Mouse (Mus musculus) megakaryocyte, adult 5-6 weeks (primary cell): Measurements from ENCODE around the gene Hes7. TPM values are rescaled to one million over a fixed set of nuclear protein-coding genes. Genes with fewer than 3 reads are reported as not detected.

Source experiments
- ATAC-seq: 2 replicates; pipeline ENCODE4 v1.8.0; 2016; ENCODE audit warnings: mild to moderate bottlenecking, inconsistent platforms; ENCODE audit not compliant: poor library complexity, severe bottlenecking
- total RNA-seq, 2 experiments: library from RNA; stranded (forward) in 1 of 2; stranded (reverse) in 1 of 2; fragments of 153-499, 151-499 nt in 1 of 2; fragments of 221-1000, 200-1000 nt in 1 of 2; gene quantifications; 2 replicates each; pipeline versions ENCODE4 v1.2.3 to v1.2.4; 2015 to 2017

Hes7 gene
- total RNA-seq, 2 experiments from 2014 or later, result not detected

- ATAC-seq, result no peak
Observed at GRCm38 (mm10) chr11:69135361-69135760, 15.2 kb downstream of the Hes7 start.

- ATAC-seq, result no peak
Observed at GRCm38 (mm10) chr11:69147546-69147945, 27.3 kb downstream of the Hes7 start.

GRCm38 (mm10) chr11:69148451-69148960, 28.3 kb downstream of the Hes7 start:
- ATAC-seq, result no peak

GRCm38 (mm10) chr11:69149728-69150127, 29.5 kb downstream of the Hes7 start:
- no peak for ATAC-seq

- ATAC-seq, result peak; percentile 47; the same call in 1 of the 2 replicates
Observed at GRCm38 (mm10) chr11:69150444-69150843, 30.2 kb downstream of the Hes7 start.

- no peak for ATAC-seq
Observed at GRCm38 (mm10) chr11:69151004-69151403, 30.8 kb downstream of the Hes7 start.

GRCm38 (mm10) chr11:69153831-69154230, 33.6 kb downstream of the Hes7 start:
- ATAC-seq, result no peak

GRCm38 (mm10) chr11:69155351-69155750, 35.1 kb downstream of the Hes7 start:
- no peak for ATAC-seq

- no peak for ATAC-seq
Observed at GRCm38 (mm10) chr11:69156800-69157199, 36.6 kb downstream of the Hes7 start, which contains the start of gene Alox12b. Alox12b (plus strand) TSS chr11:69156989.

- no peak for ATAC-seq
Observed at GRCm38 (mm10) chr11:69169313-69169712, 49.1 kb downstream of the Hes7 start.

GRCm38 (mm10) chr11:69171626-69172025, 51.4 kb downstream of the Hes7 start:
- peak; percentile 56; the same call in 1 of the 2 replicates for ATAC-seq

- no peak for ATAC-seq
Observed at GRCm38 (mm10) chr11:69172606-69173005, 52.4 kb downstream of the Hes7 start.

Other genes starting within 250 kb of the Hes7 start
- gene Ndel1, start 248.5 kb upstream of the Hes7 start, total RNA-seq (2015), result 48.9 and 53.9 TPM in 2 replicates
- gene Ndel1, start 248.5 kb upstream of the Hes7 start, total RNA-seq (2017), result 71.2 and 114 TPM in 2 replicates
- not detected in 2 replicates for gene Rnf222, start 231.9 kb upstream of the Hes7 start, total RNA-seq (2015)
- not detected in 2 replicates for gene Rnf222, start 231.9 kb upstream of the Hes7 start, total RNA-seq (2017)
- 2,468 and 2,587 TPM in 2 replicates for gene Rpl26, start 218.8 kb upstream of the Hes7 start, total RNA-seq (2015)
- 3,510 and 4,069 TPM in 2 replicates for gene Rpl26, start 218.8 kb upstream of the Hes7 start, total RNA-seq (2017)
- gene Odf4, start 193.3 kb upstream of the Hes7 start, total RNA-seq (2015), result not detected in 2 replicates
- gene Odf4, start 193.3 kb upstream of the Hes7 start, total RNA-seq (2017), result not detected in 2 replicates
- gene Arhgef15, start 162.9 kb upstream of the Hes7 start, total RNA-seq (2015), result not detected in 2 replicates
- gene Arhgef15, start 162.9 kb upstream of the Hes7 start, total RNA-seq (2017), result 0.07 TPM in 1 of 2 replicates, not detected in the other
- gene Slc25a35, start 152.3 kb upstream of the Hes7 start, total RNA-seq (2015), result 6.6 and 7.9 TPM in 2 replicates
- gene Slc25a35, start 152.3 kb upstream of the Hes7 start, total RNA-seq (2017), result 1.8 and 2.4 TPM in 2 replicates
- gene Rangrf, start 145.2 kb upstream of the Hes7 start, total RNA-seq (2015), result 10.2 and 13.1 TPM in 2 replicates
- 4.7 and 6.8 TPM in 2 replicates for gene Rangrf, start 145.2 kb upstream of the Hes7 start, total RNA-seq (2017)
- gene Pfas, start 111.9 kb upstream of the Hes7 start, total RNA-seq (2015), result 7.3 and 10.3 TPM in 2 replicates
- 7.4 and 10.4 TPM in 2 replicates for gene Pfas, start 111.9 kb upstream of the Hes7 start, total RNA-seq (2017)
- gene Ctc1, start 104.5 kb upstream of the Hes7 start, total RNA-seq (2015), result 28.0 and 34.5 TPM in 2 replicates
- 15.8 and 20.5 TPM in 2 replicates for gene Ctc1, start 104.5 kb upstream of the Hes7 start, total RNA-seq (2017)
- 105 and 116 TPM in 2 replicates for gene Aurkb, start 74.8 kb upstream of the Hes7 start, total RNA-seq (2015)
- gene Aurkb, start 74.8 kb upstream of the Hes7 start, total RNA-seq (2017), result 116 and 125 TPM in 2 replicates
- 18.8 and 20.5 TPM in 2 replicates for gene Borcs6, start 60.7 kb upstream of the Hes7 start, total RNA-seq (2015)
- 17.7 and 20.2 TPM in 2 replicates for gene Borcs6, start 60.7 kb upstream of the Hes7 start, total RNA-seq (2017)
- 13.2 and 15.7 TPM in 2 replicates for gene Tmem107, start 49.6 kb upstream of the Hes7 start, total RNA-seq (2015)
- gene Tmem107, start 49.6 kb upstream of the Hes7 start, total RNA-seq (2017), result 11.4 and 26.6 TPM in 2 replicates
- 53.9 and 66.6 TPM in 2 replicates for gene Vamp2, start 31.9 kb upstream of the Hes7 start, total RNA-seq (2015)
- gene Vamp2, start 31.9 kb upstream of the Hes7 start, total RNA-seq (2017), result 11.2 and 21.8 TPM in 2 replicates
- 6.7 and 12.5 TPM in 2 replicates for gene Per1, start 25.2 kb upstream of the Hes7 start, total RNA-seq (2015)
- 7.9 and 8.5 TPM in 2 replicates for gene Per1, start 25.2 kb upstream of the Hes7 start, total RNA-seq (2017)
- not detected in 2 replicates for gene 9130213A22Rik, start 2.2 kb downstream of the Hes7 start, total RNA-seq (2015)
- not detected in 2 replicates for gene 9130213A22Rik, start 2.2 kb downstream of the Hes7 start, total RNA-seq (2017)
- gene Aloxe3, start 5.5 kb downstream of the Hes7 start, total RNA-seq (2015), result 0.18 TPM in 1 of 2 replicates, not detected in the other
- not detected in 2 replicates for gene Aloxe3, start 5.5 kb downstream of the Hes7 start, total RNA-seq (2017)
- not detected in 2 replicates for gene Alox12b, start 36.6 kb downstream of the Hes7 start, total RNA-seq (2015)
- gene Alox12b, start 36.6 kb downstream of the Hes7 start, total RNA-seq (2017), result not detected in 2 replicates
- gene Alox8, start 77.4 kb downstream of the Hes7 start, total RNA-seq (2015), result 1.3 and 1.5 TPM in 2 replicates
- gene Alox8, start 77.4 kb downstream of the Hes7 start, total RNA-seq (2017), result 1.8 and 2.0 TPM in 2 replicates
- 0.16 TPM in 1 of 2 replicates, not detected in the other for gene Gucy2e, start 116.6 kb downstream of the Hes7 start, total RNA-seq (2015)
- 0.07 and 0.33 TPM in 2 replicates for gene Gucy2e, start 116.6 kb downstream of the Hes7 start, total RNA-seq (2017)
- 15.2 and 28.3 TPM in 2 replicates for gene Cntrob, start 203.4 kb downstream of the Hes7 start, total RNA-seq (2015)
- 10.4 and 13.8 TPM in 2 replicates for gene Cntrob, start 203.4 kb downstream of the Hes7 start, total RNA-seq (2017)
- gene Trappc1, start 203.6 kb downstream of the Hes7 start, total RNA-seq (2015), result 219 and 269 TPM in 2 replicates
- gene Trappc1, start 203.6 kb downstream of the Hes7 start, total RNA-seq (2017), result 155 and 195 TPM in 2 replicates
- gene Kcnab3, start 205.9 kb downstream of the Hes7 start, total RNA-seq (2015), result 0.59 and 1.3 TPM in 2 replicates
- gene Kcnab3, start 205.9 kb downstream of the Hes7 start, total RNA-seq (2017), result 0.40 and 1.7 TPM in 2 replicates
- 3.7 and 8.1 TPM in 2 replicates for gene Rnf227, start 220.1 kb downstream of the Hes7 start, total RNA-seq (2015)
- gene Rnf227, start 220.1 kb downstream of the Hes7 start, total RNA-seq (2017), result 7.2 and 8.7 TPM in 2 replicates
- gene Chd3, start 249.0 kb downstream of the Hes7 start, total RNA-seq (2015), result 13.6 and 13.9 TPM in 2 replicates
- 17.1 and 19.8 TPM in 2 replicates for gene Chd3, start 249.0 kb downstream of the Hes7 start, total RNA-seq (2017)